Mouse (Mus musculus): Measurements from ENCODE around the gene Etv6.

DNA sequence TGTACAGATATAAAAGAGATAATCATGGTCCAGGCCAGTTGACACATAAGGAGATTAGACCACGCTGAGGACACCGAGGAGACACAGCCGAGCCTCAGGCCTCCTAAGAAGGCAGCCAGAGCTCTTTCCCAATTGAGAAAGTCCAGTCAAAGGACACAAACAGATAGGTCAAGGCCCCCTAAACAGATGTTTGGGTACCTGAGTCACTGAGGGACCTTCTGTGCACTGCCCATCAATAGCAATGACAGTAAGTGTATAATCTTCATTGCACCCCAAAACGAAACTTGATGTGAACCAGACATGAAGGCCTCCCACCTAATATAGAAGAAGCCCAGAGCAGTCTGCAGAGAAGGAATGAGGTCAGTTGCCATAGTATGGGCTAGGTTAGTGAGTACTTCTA, 226.9 kb downstream of the Etv6 start:
- TF ChIP-seq POLR2A (IDR thresholded peaks at IDR 0.05; ENCODE audit: extremely low read depth, insufficient read depth, low read length) (no peak), CTCF (IDR thresholded peaks at IDR 0.05; ENCODE audit: low read depth, low read length) (no peak)
